Mouse (Mus musculus): ENCODE data around the gene Yipf1. TPM values are rescaled to one million over a fixed set of nuclear protein-coding genes. Genes with fewer than 3 reads are reported as not detected.
A peak's percentile ranks its signal among the peaks of the same experiment; 100 is the strongest.
"Not testable (repeated sequence)": the region's sequence is repeated elsewhere in the genome, so short reads cannot be mapped to it uniquely, and the experiment has no call there.

Yipf1 gene
- total RNA-seq, 2 experiments from 2014 or later: 14.8 to 17.8 TPM

GRCm38 (mm10) chr4:107323113-107323512 is 8.9 kb downstream of the Yipf1 start:
- no peak for DNase-seq

- no peak for DNase-seq
Measured at GRCm38 (mm10) chr4:107328530-107328929, 14.4 kb downstream of the Yipf1 start.

GRCm38 (mm10) chr4:107333514-107333913 is 19.4 kb downstream of the Yipf1 start:
- no peak for DNase-seq

GRCm38 (mm10) chr4:107336356-107336755 is 22.2 kb downstream of the Yipf1 start:
- DNase-seq: no peak

- DNase-seq: no peak
Measured at GRCm38 (mm10) chr4:107337455-107337854, 23.3 kb downstream of the Yipf1 start.

GRCm38 (mm10) chr4:107341354-107341753 is 27.2 kb downstream of the Yipf1 start:
- DNase-seq: no peak

GRCm38 (mm10) chr4:107344612-107345011 is 30.4 kb downstream of the Yipf1 start:
- DNase-seq: no peak

- DNase-seq: no peak
Measured at GRCm38 (mm10) chr4:107347221-107347620, 33.1 kb downstream of the Yipf1 start.

GRCm38 (mm10) chr4:107348529-107349310 is 34.6 kb downstream of the Yipf1 start:
- DNase-seq: no peak

- no peak for DNase-seq
Measured at GRCm38 (mm10) chr4:107349311-107350008, 35.3 kb downstream of the Yipf1 start.

GRCm38 (mm10) chr4:107351368-107351767 is 37.2 kb downstream of the Yipf1 start:
- DNase-seq: no peak

GRCm38 (mm10) chr4:107353612-107354011 is 39.4 kb downstream of the Yipf1 start:
- DNase-seq: no peak

- DNase-seq: no peak
Measured at GRCm38 (mm10) chr4:107354126-107354525, 40.0 kb downstream of the Yipf1 start.

GRCm38 (mm10) chr4:107354543-107354942 is 40.4 kb downstream of the Yipf1 start:
- no peak for DNase-seq

GRCm38 (mm10) chr4:107357172-107357571 is 43.0 kb downstream of the Yipf1 start:
- DNase-seq: not testable (repeated sequence)

- peak; percentile 15 for DNase-seq
Measured at GRCm38 (mm10) chr4:107358460-107358859, 44.3 kb downstream of the Yipf1 start.

- DNase-seq: no peak
Measured at GRCm38 (mm10) chr4:107360457-107361145, 46.4 kb downstream of the Yipf1 start.

- DNase-seq: no peak
Measured at GRCm38 (mm10) chr4:107362755-107363154, 48.6 kb downstream of the Yipf1 start.

GRCm38 (mm10) chr4:107363573-107363972 is 49.4 kb downstream of the Yipf1 start:
- DNase-seq: no peak

GRCm38 (mm10) chr4:107364190-107364639 is 50.1 kb downstream of the Yipf1 start:
- DNase-seq: no peak

GRCm38 (mm10) chr4:107366408-107366807 is 52.2 kb downstream of the Yipf1 start:
- DNase-seq: not testable (repeated sequence)

- peak; percentile 80 for DNase-seq
Measured at GRCm38 (mm10) chr4:107367567-107368314, 53.6 kb downstream of the Yipf1 start, which contains the start of gene Ndc1. TSS of gene Ndc1 (plus strand) at chr4:107367784.
